Mouse (Mus musculus): ENCODE results near the gene Paqr8.
A peak's percentile ranks its signal among the peaks of the same experiment; 100 is the strongest.

The Paqr8 gene

GRCm38 (mm10) chr1:20890404-20890921 lies at the start of gene Paqr8:
Gene Paqr8 (plus strand): TSS chr1:20890606.
- DNase-seq (ENCODE audit: low read depth) = peak; percentile 76

- no peak for DNase-seq (ENCODE audit: low read depth)
Observed at GRCm38 (mm10) chr1:20856924-20857902, 33.2 kb upstream of the Paqr8 start.

- no peak for DNase-seq (ENCODE audit: low read depth)
Observed at GRCm38 (mm10) chr1:20860775-20861174, 29.6 kb upstream of the Paqr8 start.

GRCm38 (mm10) chr1:20861865-20862264 lies 28.5 kb upstream of the Paqr8 start:
- DNase-seq (ENCODE audit: low read depth) = no peak

GRCm38 (mm10) chr1:20863452-20864172 lies 26.8 kb upstream of the Paqr8 start:
- DNase-seq (ENCODE audit: low read depth) = no peak

GRCm38 (mm10) chr1:20867241-20867902 lies 23.0 kb upstream of the Paqr8 start:
- no peak for DNase-seq (ENCODE audit: low read depth)

GRCm38 (mm10) chr1:20868036-20868435 lies 22.4 kb upstream of the Paqr8 start:
- no peak for DNase-seq (ENCODE audit: low read depth)

GRCm38 (mm10) chr1:20870887-20871286 lies 19.5 kb upstream of the Paqr8 start:
- no peak for DNase-seq (ENCODE audit: low read depth)

- no peak for DNase-seq (ENCODE audit: low read depth)
Observed at GRCm38 (mm10) chr1:20872496-20872895, 17.9 kb upstream of the Paqr8 start.

GRCm38 (mm10) chr1:20874061-20874460 lies 16.3 kb upstream of the Paqr8 start:
- no peak for DNase-seq (ENCODE audit: low read depth)

GRCm38 (mm10) chr1:20877355-20877754 lies 13.1 kb upstream of the Paqr8 start:
- no peak for DNase-seq (ENCODE audit: low read depth)

GRCm38 (mm10) chr1:20879361-20879760 lies 11.0 kb upstream of the Paqr8 start:
- no peak for DNase-seq (ENCODE audit: low read depth)

GRCm38 (mm10) chr1:20883079-20883478 lies 7.3 kb upstream of the Paqr8 start:
- no peak for DNase-seq (ENCODE audit: low read depth)

- no peak for DNase-seq (ENCODE audit: low read depth)
Observed at GRCm38 (mm10) chr1:20889677-20890403, 566 bp upstream of the Paqr8 start.

- peak; percentile 69 for DNase-seq (ENCODE audit: low read depth)
Observed at GRCm38 (mm10) chr1:20890941-20891399, 564 bp downstream of the Paqr8 start.

GRCm38 (mm10) chr1:20893059-20893458 lies 2.7 kb downstream of the Paqr8 start:
- DNase-seq (ENCODE audit: low read depth) = no peak

- DNase-seq (ENCODE audit: low read depth) = no peak
Observed at GRCm38 (mm10) chr1:20898391-20898790, 8.0 kb downstream of the Paqr8 start.

- DNase-seq (ENCODE audit: low read depth) = no peak
Observed at GRCm38 (mm10) chr1:20900336-20900735, 9.9 kb downstream of the Paqr8 start.

GRCm38 (mm10) chr1:20905501-20906127 lies 15.2 kb downstream of the Paqr8 start:
- DNase-seq (ENCODE audit: low read depth) = no peak

- DNase-seq (ENCODE audit: low read depth) = no peak
Observed at GRCm38 (mm10) chr1:20906128-20906515, 15.7 kb downstream of the Paqr8 start.

GRCm38 (mm10) chr1:20908541-20908940 lies 18.1 kb downstream of the Paqr8 start:
- DNase-seq (ENCODE audit: low read depth) = peak; percentile 24
